Mouse (Mus musculus) megakaryocyte, embryonic 14.5 days (primary cell): ENCODE data around the gene Clba1.

Source experiments
- FLI1 ChIP-seq: IDR thresholded peaks from 2 replicates; pipeline ENCODE4 v1.6.1; 2012; ENCODE audit warnings: low read length, inconsistent platforms, mixed read lengths
- GATA1 ChIP-seq: IDR thresholded peaks from 3 replicates; pipeline ENCODE4 v1.6.1; 2012; ENCODE audit warnings: mixed read lengths, low read length, inconsistent platforms, borderline replicate concordance

DNA sequence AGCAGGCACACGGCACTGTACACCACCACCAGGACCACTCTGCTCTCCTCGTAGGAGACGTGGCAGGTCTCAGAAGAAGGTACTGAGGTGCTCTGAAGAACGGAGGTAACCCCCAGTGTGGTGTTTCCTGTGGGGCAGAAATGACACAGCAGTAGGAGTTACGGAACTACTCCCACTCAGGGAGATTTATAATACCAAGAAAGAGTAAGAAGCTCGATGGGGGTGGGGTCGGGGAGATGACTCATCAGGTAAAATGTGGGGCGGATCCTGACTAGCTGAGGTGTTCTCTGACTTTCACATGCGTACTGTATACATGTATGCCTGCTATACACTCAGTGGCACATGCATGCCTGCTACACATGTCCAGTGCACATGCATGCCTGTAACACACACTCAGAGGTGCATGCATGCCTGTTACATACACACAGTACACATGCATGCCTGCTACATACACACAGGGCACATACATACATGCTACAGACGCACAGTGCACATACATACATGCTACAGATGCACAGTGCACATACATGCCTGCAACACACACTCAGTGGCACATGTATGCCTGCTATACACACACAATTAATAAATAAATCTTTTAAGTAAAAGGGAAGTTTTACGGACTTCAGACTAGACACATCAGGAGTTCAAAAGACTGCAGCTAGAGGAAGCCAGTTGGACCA is 44.5 kb downstream of the Clba1 start:
- TF ChIP-seq GATA1, result no peak
- TF ChIP-seq FLI1, result no peak
